Mouse (Mus musculus): ENCODE data around the gene Rbpj. TPM values are rescaled to one million over a fixed set of nuclear protein-coding genes. Genes with fewer than 3 reads are reported as not detected.

Gene Rbpj
- polyA plus RNA-seq, 2 experiments = 49.7 to 57.3 TPM

DNA sequence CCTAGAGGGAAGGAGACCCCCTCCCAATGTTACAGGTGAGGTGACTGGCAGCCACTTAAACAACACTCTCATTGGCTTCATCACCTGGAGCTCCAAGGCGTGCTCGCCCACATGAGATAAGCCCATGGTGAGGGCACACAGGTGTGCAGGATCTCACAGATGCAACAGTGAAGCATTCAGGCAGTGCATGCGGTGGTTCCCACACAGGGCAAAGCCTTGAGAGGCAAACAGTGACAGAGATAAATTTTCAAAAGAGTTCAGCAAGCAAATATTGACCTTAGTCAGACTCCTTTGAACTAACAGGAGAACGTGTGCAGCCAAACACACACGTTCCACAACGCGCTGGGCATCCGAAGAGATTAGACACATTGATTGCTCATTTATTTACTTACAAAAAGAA, 210.7 kb downstream of the Rbpj start:
- no peaks in the 10 kb centered on the region for H3K4me1 ChIP-seq (ENCODE audit: control insufficient read depth, insufficient read depth, low read length)
- no peak overlapping the region for H3K27ac ChIP-seq (replicated peaks; ENCODE audit: low read depth, low read length)
- no peak overlapping the region for H3K4me3 ChIP-seq (replicated peaks; ENCODE audit: low read length)
- DNase-seq (ENCODE audit: low spot score) (no peak), ATAC-seq (ENCODE audit: low FRiP score, low read depth) (no peak)
- no peaks in the 10 kb centered on the region for H3K36me3 ChIP-seq (ENCODE audit: control insufficient read depth, insufficient read depth, low read length)
- no peak overlapping the region for H3K4me2 ChIP-seq (replicated peaks; ENCODE audit: low read depth, low read length, severe bottlenecking)
- H3K9ac ChIP-seq (ENCODE audit: low read depth, low read length, severe bottlenecking) = no peak overlapping the region
- H3K27me3 ChIP-seq (ENCODE audit: control insufficient read depth, insufficient read depth, low read length) = no peaks in the 10 kb centered on the region
- no peaks in the 10 kb centered on the region for H3K9me3 ChIP-seq (ENCODE audit: control insufficient read depth, low read length)
- no peak for TF ChIP-seq POLR2A (IDR thresholded peaks at IDR 0.05; ENCODE audit: borderline replicate concordance, extremely low read depth, insufficient read depth, insufficient read length)
- WGBS = 87% methylated on average over 8 of the region's 8 CpGs

- no peaks in the 10 kb centered on the region for H3K4me1 ChIP-seq (ENCODE audit: control insufficient read depth, insufficient read depth, low read length)
- H3K27ac ChIP-seq (replicated peaks; ENCODE audit: low read depth, low read length) = no peak overlapping the region
- H3K27me3 ChIP-seq (ENCODE audit: control insufficient read depth, insufficient read depth, low read length) = no peaks in the 10 kb centered on the region
- no peak for TF ChIP-seq POLR2A (IDR thresholded peaks at IDR 0.05; ENCODE audit: borderline replicate concordance, extremely low read depth, insufficient read depth, insufficient read length)
- H3K9ac ChIP-seq (ENCODE audit: low read depth, low read length, severe bottlenecking) = no peak overlapping the region
- WGBS = 57% methylated on average over 13 of the region's 13 CpGs
- ATAC-seq (ENCODE audit: low FRiP score, low read depth) = no peak
- H3K36me3 ChIP-seq (ENCODE audit: control insufficient read depth, insufficient read depth, low read length) = no peaks in the 10 kb centered on the region
- H3K4me2 ChIP-seq (replicated peaks; ENCODE audit: low read depth, low read length, severe bottlenecking) = no peak overlapping the region
- H3K9me3 ChIP-seq (ENCODE audit: control insufficient read depth, low read length) = no peaks in the 10 kb centered on the region
- DNase-seq (ENCODE audit: low spot score) = no peak
- H3K4me3 ChIP-seq (replicated peaks; ENCODE audit: low read length) = no peak overlapping the region
Measured at GRCm38 (mm10) chr5:53678036-53678767, 212.2 kb downstream of the Rbpj start.

- no peak for DNase-seq (ENCODE audit: low spot score)
Measured at GRCm38 (mm10) chr5:53679651-53680050, 213.7 kb downstream of the Rbpj start.

DNA sequence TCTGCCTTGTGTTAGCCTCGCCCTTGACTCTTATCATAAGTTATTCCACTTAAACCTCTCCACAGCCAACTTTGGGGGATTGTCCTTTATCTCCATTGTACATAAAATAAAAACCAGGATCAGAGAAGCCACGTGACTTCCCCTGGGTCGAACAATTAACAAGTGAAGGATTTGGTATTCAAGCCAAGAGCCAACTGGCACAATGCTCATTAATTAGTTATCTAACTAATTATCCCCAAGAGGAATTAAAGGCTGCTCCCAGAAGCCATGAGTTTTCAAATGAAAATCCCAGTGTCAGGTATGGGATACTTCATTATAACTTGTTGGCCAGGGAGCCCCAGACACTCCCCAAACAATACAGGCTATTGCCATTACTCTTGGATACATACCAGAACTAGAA, 218.0 kb downstream of the Rbpj start:
- H3K4me2 ChIP-seq (replicated peaks; ENCODE audit: low read depth, low read length, severe bottlenecking) = no peak overlapping the region
- H3K9me3 ChIP-seq (ENCODE audit: control insufficient read depth, low read length) = no peaks in the 10 kb centered on the region
- 77% methylated on average over 3 of the region's 3 CpGs for WGBS
- H3K36me3 ChIP-seq (ENCODE audit: control insufficient read depth, insufficient read depth, low read length) = no peaks in the 10 kb centered on the region
- H3K4me3 ChIP-seq (replicated peaks; ENCODE audit: low read length) = no peak overlapping the region
- no peak overlapping the region for H3K27ac ChIP-seq (replicated peaks; ENCODE audit: low read depth, low read length)
- H3K27me3 ChIP-seq (ENCODE audit: control insufficient read depth, insufficient read depth, low read length) = no peaks in the 10 kb centered on the region
- DNase-seq (ENCODE audit: low spot score) (no peak), ATAC-seq (ENCODE audit: low FRiP score, low read depth) (no peak)
- no peaks in the 10 kb centered on the region for H3K4me1 ChIP-seq (ENCODE audit: control insufficient read depth, insufficient read depth, low read length)
- no peak for TF ChIP-seq POLR2A (IDR thresholded peaks at IDR 0.05; ENCODE audit: borderline replicate concordance, extremely low read depth, insufficient read depth, insufficient read length)
- no peak overlapping the region for H3K9ac ChIP-seq (ENCODE audit: low read depth, low read length, severe bottlenecking)

More at GRCm38 (mm10) chr5:53679651-53680050, 213.7 kb downstream of the Rbpj start:
- Histone ChIP-seq H3K27ac (replicated peaks; ENCODE audit: low read depth, low read length) (no peak overlapping the region), H3K4me1 (ENCODE audit: control insufficient read depth, insufficient read depth, low read length) (no peaks in the 10 kb centered on the region), H3K9me3 (ENCODE audit: control insufficient read depth, low read length) (no peaks in the 10 kb centered on the region), H3K9ac (ENCODE audit: low read depth, low read length, severe bottlenecking) (no peak overlapping the region), H3K36me3 (ENCODE audit: control insufficient read depth, insufficient read depth, low read length) (no peaks in the 10 kb centered on the region), H3K4me2 (replicated peaks; ENCODE audit: low read depth, low read length, severe bottlenecking) (no peak overlapping the region), H3K27me3 (ENCODE audit: control insufficient read depth, insufficient read depth, low read length) (no peaks in the 10 kb centered on the region), H3K4me3 (replicated peaks; ENCODE audit: low read length) (no peak overlapping the region)
- ATAC-seq (ENCODE audit: low FRiP score, low read depth) = no peak
- WGBS = 61% methylated on average over 6 of the region's 6 CpGs
- no peak for TF ChIP-seq POLR2A (IDR thresholded peaks at IDR 0.05; ENCODE audit: borderline replicate concordance, extremely low read depth, insufficient read depth, insufficient read length)

DNA sequence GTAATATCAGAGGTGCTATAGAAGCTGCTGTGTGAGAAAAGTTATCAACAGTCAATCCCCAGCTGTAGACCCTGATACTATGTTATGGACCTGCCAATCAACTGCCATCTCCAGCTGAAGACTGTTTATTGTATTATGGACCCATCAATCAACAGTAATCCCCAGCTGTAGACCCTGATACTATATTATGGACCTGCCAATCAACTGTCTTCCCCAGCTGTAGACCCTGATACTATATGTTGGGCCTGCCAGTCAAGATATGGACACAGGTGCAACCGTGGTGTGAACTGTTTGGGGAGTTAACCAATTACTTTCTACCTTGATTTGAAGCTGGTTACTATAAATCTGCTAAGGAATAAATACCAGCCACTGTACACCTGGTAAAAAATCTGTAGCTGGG, 218.5 kb downstream of the Rbpj start:
- TF ChIP-seq POLR2A (IDR thresholded peaks at IDR 0.05; ENCODE audit: borderline replicate concordance, extremely low read depth, insufficient read depth, insufficient read length) = no peak
- H3K36me3 ChIP-seq (ENCODE audit: control insufficient read depth, insufficient read depth, low read length) = no peaks in the 10 kb centered on the region
- H3K27me3 ChIP-seq (ENCODE audit: control insufficient read depth, insufficient read depth, low read length) = no peaks in the 10 kb centered on the region
- H3K9ac ChIP-seq (ENCODE audit: low read depth, low read length, severe bottlenecking) = no peak overlapping the region
- H3K27ac ChIP-seq (replicated peaks; ENCODE audit: low read depth, low read length) = no peak overlapping the region
- H3K9me3 ChIP-seq (ENCODE audit: control insufficient read depth, low read length) = no peaks in the 10 kb centered on the region
- WGBS = 93% methylated on average over 1 of the region's 1 CpGs
- ATAC-seq (ENCODE audit: low FRiP score, low read depth) (no peak), DNase-seq (ENCODE audit: low spot score) (no peak)
- no peaks in the 10 kb centered on the region for H3K4me1 ChIP-seq (ENCODE audit: control insufficient read depth, insufficient read depth, low read length)
- H3K4me2 ChIP-seq (replicated peaks; ENCODE audit: low read depth, low read length, severe bottlenecking) = no peak overlapping the region
- H3K4me3 ChIP-seq (replicated peaks; ENCODE audit: low read length) = no peak overlapping the region

All from limb, embryonic 14.5 days (tissue).